Mouse (Mus musculus) heart, postnatal 14 days (tissue): ENCODE data around the gene Adat1. TPM values are rescaled to one million over a fixed set of nuclear protein-coding genes. Genes with fewer than 3 reads are reported as not detected.
A peak's percentile ranks its signal among the peaks of the same experiment; 100 is the strongest.

Experiments
- DNase-seq, 2 experiments: peaks; one replicate each; pipeline ENCODE4 v3.0.0; 2021 to 2022
- intact Hi-C: fragments of 180-260 bp; cut with DNase I; formaldehyde crosslinking; loops from one replicate; pipeline ENCODE4 v1.15.1; 2025
- total RNA-seq, 2 experiments: library from RNA; stranded (reverse); gene quantifications; 2 replicates each; pipeline ENCODE4 v1.2.3; 2021

Adat1 gene
- total RNA-seq, 2 experiments from 2014 or later = 1.9 to 2.2 TPM

DNA sequence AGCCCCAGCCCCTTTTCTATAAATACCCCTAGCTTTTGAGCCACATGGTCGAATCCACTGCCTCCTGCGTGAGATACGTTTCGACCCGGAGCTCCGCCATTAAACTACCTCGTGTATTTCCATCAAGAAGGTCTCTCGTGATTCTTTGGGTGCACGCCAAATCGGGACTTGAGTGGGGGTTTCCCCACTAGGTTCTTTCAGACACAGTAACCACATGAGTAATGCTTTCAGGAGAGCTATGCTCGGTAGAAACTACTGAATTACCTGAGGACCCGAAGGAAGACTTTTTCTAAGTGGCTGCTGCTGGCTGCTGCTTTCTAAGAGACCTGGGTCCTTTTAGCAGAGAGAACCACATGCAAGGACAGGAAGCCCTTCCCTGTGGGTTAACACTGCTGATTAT is 18.0 kb downstream of the Adat1 start:
- intact Hi-C loops = no loop called here

DNA sequence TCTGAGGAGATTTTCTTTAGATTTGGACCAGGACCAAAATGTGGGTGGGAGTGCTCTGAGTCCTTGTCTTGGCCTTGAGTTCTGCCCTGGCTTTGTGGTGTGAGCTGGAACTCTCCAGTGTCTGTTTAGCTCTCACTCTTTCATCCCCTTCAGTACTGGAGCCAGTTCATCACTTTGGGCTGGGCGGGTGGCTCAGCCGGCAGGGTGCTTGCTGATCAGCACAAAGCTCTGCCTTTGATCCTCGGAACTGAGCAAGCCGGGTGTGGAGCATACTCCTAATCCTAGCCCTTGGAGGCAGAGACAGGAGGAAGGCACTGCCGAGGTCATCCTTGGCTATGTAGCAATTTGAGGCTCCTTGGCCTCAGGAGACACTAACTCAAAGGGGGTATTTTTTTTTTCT is 23.1 kb downstream of the Adat1 start:
- no peak for DNase-seq
- intact Hi-C loops = no loop called here

More for the DNA sequence above, 18.0 kb downstream of the Adat1 start:
- DNase-seq = no peak

DNA sequence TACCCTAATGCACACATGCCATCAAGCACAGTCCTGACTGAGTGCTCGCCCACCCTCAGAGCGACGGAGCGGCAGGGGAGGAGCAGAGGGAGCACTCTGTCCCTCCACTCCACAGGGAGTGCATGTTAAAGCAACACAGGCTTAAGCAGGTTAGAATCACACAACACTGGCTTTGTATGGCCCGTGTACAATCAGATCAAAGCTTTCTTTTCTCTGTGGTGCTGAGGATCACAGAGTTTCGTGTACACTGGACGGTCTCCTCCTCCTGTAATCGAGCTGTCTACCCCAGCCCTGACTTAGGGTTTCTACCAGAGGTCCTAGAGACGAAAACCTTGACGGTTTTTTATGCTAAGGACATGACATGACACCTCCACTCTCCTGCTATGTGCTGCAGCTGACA is 23.6 kb downstream of the Adat1 start:
- DNase-seq = no peak
- intact Hi-C loops = no loop called here

DNA sequence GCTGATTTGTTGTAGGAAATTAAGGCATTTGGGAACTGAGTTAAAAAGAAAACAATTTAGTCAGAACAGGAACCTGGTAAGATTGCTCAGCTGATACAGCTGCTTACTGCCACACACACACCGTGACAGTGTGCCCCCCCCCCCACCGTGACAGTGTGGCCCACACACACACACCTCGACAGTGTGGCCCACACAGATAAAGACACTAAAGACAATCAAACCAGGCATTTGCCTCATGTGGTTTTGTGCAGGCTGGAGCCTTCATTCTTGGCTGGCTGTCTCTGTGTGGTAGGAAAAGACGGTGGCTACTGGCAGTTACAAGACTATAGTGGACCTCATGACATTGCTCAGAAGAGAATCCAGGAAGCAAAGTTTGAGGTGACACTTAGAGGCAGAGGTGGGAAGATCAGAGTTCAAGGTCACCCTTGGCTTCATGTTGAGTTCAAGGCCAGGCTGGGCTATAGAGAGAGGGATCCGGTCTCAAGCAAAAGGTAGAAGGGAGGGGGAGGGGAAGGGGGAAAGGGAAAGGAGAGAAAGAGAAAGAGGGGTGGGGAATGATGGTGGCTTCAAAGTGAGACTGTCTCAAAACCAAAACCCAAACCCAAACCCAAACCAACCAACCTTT is 24.7 kb downstream of the Adat1 start:
- intact Hi-C loops = no loop called here
- no peak for DNase-seq

DNA sequence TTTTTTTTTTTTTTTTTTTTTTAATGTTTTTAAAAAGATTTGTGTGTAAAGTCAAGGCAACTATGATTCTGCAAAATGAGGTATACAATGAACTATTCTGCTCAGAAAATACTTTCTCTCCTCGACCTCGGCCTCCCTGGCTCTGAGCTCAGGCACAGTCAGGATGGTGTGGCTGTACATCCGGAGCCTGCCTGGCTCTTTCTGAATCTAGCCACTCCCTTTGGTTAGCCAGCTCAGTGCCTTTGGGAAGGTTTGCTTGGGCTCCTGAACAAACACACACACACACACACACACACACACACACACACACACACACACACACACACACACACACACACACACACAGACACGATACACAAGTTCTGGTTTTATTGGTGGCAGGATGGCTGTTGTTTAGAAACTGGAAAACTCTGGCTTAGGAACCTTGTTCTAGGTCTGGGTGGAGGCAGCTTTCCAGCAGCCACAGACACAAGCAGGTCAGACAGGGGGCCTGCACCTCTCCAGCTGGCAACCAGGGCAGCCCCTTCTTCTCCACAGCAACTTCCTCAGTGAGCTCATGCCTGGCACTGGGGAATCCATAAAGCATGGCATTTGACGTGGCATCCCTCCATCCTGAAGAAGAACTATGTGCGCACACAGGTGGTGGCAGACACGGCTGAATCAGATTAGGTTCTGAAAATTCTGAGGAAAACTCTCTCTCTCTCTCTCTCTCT is 27.1 kb downstream of the Adat1 start:
- no peak for DNase-seq
- intact Hi-C loops = no loop called here

DNA sequence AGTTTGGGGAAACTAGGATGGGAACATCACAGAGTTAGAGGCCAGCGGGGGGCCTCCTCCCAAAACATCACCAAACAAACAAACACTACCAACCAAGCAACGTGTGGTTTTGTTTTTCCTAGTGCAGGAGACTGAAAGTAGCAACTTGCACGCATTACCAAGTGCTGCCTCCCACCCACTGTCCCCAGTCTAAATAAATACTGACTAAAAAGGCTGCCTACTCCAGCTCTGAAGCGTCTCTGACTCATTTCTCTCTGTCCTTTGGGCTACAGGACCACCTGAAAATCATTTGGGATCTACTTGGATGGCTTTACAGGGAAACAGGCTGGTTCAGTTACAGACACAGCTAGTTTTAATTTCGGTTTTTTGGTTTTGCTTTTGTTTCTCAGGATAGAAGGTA is 27.8 kb downstream of the Adat1 start:
- intact Hi-C loops = no loop called here
- DNase-seq = no peak

DNA sequence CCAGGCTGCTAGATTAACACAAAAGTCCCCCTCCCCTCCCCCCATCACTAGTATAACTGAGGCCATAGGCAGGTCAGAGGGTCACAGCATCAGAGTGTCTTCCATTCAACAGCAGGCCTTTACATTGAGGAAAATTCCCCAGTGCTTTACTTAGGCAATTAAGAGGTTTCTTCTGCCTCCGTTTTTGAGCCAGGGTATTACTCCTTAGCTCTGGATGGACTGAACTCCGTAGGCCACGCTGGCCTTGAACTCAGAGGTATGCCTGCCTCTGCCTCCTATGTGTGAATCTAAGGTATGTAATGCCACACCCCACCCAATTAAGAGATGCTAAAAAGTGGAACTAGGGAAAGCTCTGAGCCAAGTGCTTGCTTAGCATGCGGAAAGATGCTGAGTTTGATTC is 28.6 kb downstream of the Adat1 start:
- intact Hi-C loops = no loop called here
- no peak for DNase-seq

DNA sequence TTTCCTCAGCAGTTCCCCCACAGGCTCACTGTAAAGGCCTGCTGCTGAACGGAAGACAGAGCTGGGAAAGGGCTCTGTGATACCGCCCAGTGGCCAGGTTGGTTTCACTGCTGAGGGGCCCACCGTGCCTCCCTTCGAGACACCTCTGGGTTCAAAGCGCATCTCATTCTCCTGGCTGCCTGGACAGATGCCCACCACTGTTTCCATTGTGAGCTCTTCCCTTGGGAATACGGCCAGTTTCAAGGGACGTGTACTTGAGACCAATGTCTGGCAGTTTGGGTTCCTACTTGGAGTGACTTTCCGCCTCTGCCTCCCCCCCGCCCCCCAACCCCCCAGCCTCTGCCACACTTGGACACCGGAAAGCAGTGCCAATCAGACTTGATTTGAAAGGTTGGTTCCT is 29.0 kb downstream of the Adat1 start:
- DNase-seq = no peak
- intact Hi-C loops = no loop called here

DNA sequence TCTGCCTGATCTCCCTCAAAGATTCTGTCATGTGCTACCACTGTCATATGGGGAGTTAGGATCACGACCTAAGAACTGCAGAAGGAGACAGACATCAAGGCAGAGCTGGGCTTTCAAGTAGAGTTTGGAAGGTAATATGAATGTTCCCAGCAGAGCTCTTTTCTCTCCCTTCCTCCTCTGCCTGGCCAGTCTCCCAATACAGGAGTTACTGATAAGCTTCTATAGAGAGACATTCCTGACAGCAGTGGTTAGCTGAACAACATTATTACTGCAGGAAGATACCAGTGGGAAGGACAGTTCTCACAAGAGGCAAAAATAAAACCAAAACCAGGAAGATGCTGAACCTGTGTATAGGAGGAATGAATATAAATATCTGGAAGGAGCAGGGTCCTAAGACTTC is 29.5 kb downstream of the Adat1 start:
- intact Hi-C loops = no loop called here
- no peak for DNase-seq

DNA sequence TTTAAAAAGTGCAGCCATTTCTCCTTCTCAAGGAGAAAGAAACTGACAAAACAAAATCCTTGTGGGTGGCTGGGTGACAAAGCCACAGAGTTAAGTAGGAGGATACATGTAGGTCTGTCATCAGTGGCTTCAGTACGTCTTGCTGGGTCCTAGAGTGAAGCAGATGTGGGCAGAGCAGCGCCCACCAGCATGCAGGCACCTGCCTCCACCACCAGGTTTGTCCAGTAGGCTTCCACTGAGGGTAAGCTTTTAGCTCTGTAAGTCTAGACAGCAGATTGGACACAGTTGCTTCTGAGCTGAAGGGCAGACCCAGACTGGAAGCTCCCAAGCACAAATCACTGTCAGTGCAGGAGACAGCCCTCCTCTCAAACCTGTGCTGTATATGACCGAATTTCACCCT is 30.8 kb downstream of the Adat1 start:
- intact Hi-C loops = no loop called here
- DNase-seq = no peak

DNA sequence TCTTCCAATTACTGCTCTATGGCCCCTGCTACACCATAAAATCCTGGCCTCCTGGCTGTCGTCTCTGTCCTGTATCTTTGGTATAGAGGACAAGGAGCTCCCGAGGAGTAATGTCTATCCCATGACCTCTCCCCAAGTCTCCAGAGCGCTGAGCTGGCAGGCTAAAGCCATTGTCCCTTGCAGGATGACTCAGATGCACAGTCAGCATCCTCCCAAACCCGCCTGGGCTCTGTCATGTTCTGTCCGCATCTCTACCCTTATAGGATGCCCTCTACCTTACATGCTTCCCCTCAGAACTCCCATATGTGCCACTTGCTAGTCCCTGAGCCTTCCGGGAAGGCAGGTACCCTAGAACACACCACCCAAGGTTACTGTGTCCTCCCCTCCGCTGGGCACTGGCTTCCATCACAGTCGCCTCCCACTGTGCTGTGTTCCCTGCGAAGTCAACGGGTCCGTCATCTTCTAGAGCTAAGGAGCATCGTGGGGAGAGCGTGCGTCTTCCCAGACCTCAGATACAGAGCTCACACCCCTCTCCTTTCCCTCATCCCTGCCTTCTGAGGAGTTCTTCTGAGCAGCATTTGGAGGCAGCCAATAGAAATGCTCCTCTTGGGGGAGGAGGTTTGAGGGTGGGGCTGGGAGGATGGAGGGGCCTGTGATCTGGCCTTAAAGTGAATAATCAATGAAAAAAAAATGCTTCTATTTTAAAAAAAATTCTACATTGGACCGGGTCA is 31.3 kb downstream of the Adat1 start:
- no peak for DNase-seq
- intact Hi-C loops = no loop called here

DNA sequence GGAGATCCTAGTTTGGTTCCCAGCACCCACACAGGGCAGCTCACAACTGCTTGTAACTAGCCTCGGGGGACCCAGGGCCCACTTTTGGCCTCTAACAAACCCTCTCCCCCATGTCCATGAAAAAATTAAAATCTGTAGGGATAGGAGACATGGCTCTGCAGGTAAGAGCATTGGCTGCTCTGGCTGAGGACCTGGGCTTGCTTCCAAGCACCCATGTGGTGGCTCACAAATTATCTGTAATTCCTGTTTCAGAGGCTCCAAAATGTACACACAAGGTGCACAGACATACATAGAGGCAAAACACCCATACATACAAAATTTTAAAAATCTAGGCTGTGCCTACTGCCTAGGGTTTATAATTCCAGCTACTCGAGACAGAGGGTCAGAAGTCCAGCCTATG is 34.9 kb downstream of the Adat1 start:
- no peak for DNase-seq
- intact Hi-C loops = no loop called here

DNA sequence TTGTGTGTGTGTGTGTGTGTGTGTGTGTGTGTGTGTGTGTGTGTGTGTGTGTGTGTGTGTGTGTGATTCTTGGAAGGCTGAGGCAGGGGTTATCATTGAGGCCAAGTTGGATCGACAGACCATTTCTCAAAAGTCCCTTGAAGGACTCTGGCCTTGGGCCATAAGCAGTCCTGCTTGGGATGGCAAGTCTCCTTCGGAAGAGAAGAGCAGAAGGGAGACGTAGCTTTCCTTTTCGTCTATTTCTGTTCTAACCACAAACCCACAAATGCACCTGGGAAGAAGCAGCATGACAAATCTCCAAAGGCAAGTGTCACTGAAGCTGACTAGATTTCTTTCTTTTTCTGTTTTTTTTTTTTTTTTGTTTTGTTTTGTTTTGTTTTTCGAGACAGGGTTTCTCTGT is 36.2 kb downstream of the Adat1 start:
- DNase-seq = no peak
- intact Hi-C loops = no loop called here

DNA sequence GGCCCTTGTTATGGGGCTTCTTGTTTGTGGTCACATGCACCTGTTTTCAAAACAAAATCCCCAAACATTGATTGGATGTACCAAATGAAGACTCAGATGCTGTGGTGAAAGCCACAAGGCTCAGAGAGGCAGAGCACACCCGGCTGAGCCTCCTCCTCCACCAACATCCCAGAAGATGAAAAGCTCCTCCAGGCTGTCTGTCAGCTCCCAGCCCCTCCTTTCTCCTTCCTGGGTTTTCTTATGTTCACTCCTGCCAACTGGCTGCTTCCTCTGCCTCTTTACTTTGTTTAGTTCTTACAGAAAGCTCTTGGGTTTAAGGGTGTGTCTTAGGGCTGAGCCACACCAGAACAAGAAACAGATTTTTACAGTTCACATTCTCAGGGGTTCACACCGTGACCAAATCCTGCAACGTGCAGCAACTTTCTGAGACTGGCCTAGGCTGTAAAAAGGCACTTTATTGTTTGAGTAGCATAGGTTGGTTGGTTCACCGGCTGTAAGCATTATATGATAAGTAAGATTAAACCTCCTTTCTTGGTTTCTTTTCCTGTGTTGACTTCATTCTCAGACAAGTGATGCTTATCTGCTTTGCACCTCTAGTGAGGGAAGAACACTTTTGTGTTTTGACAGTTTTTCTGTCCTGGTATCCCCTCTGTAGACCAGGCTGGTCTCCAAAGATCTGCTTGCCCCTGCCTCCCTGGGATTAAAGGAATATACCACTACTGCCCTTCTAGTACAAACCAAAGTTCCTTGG is 37.1 kb downstream of the Adat1 start:
- DNase-seq = no peak

DNA sequence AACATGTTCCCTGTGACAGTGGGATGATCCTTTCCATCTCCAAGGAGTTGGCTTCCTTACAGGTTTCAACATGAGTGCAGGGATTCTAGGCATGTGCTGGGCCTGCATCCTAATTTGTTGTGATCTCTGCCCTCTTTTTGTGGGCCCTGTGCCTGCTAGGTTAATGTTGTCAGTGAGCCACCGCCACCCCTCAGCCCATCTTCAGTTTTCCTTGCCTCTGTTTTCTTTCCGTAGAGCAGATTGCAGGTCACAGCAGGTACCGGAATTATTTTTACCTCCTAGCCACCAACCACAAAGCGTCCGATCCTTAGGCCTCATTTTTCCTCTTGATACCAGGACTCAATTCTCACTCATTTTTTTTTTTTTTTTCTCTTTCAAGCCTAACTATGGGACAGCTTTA is 40.2 kb downstream of the Adat1 start:
- DNase-seq = no peak
- intact Hi-C loops = no loop called here

More for the DNA sequence above, 37.1 kb downstream of the Adat1 start:
- intact Hi-C loops = no loop called here

DNA sequence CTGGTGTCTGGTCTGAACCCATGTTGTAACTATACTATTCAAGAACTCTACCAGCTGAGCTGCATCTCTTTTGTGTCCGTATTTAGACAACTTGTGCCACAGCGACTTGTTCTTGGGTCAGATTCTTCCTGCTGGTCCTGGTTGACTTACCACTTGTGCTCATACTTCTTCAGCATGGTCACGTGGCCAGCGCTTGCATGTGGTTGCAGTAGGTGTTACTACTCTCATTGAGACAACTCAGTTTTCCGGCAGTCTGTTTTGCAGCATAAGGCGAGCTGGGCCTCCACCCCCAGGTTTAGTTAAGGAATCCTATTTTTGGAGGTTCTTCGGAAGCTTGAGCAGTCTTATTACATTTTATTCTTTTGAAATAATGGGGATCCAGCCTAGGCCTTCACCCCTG is 40.8 kb downstream of the Adat1 start:
- no peak for DNase-seq
- intact Hi-C loops = no loop called here

DNA sequence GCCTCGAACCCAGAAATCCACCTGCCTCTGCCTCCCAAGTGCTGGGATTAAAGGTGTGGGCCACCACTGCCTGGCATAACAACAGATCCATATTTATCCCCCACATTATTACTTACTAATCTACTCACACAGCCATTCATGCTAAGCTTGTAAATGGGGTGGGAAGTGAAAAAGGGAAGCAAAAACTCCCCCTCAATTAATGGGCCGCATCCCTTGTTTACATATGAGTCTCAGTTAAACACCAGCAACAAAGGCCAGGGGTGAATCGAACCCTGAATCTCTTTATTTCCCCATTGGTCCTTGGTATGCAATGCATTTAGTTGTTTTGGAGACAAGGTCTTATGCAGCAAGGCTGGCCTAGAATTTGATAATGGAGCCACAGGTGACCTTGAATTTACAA is 41.3 kb downstream of the Adat1 start:
- DNase-seq = no peak
- intact Hi-C loops = no loop called here

DNA sequence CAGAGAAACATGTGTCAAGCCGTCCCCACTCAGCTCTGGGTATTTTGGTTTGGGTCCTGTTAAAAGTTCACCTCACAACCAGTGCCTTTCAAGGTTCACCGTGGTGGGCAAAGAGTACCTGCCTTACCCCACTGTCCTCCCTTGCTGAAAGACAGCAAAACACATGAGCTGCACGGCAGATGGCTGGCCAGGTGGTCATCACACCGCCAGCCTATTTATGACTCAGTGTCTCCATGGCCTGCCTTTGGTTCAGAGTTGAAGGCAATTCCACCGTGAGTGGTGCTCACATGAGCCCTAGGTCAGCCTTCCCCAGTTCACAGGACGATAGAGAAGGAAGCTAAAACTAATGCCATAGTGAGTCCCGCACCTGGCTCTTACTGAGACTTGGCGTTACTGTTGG is 44.1 kb downstream of the Adat1 start:
- no peak for DNase-seq
- intact Hi-C loops = no loop called here

DNA sequence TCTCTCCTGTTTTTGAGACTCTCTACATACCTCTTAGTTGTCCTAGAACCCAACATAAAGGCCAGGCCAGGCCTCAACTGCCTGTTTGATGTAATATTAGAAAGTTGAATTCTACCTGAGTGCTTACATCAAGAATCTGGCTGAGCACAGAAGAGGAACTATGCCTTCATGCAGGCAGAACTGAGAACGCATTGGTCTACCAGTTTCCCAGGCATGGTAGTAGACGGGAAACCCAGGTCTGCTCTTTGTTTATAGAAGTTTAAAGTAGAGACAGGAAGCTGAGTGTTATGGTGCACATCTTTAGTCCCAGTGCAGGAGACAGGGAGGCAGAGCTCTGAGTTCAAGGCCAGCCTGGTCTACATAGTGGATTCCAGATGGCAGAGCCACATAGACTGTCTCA is 45.0 kb downstream of the Adat1 start:
- intact Hi-C loops = no loop called here
- no peak for DNase-seq

DNA sequence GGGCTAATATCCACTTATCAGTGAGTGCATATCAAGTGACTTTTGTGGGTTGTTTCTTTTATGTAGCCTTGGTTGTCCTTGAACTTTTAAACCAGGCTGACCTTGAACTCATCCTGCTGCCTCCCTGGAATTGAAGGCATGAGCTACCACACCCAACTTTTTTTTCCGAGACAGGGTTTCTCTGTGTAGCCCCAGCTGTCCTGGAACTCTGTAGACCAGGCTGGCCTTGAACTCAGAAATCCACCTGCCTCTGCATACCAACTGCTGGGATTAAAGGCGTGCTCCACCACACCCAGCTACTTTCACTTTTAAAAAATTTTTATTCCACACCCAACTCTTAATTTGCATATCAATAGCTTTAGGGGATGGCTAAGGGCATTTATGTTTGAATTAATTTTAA is 48.6 kb downstream of the Adat1 start:
- DNase-seq = no peak
- intact Hi-C loops = no loop called here

DNA sequence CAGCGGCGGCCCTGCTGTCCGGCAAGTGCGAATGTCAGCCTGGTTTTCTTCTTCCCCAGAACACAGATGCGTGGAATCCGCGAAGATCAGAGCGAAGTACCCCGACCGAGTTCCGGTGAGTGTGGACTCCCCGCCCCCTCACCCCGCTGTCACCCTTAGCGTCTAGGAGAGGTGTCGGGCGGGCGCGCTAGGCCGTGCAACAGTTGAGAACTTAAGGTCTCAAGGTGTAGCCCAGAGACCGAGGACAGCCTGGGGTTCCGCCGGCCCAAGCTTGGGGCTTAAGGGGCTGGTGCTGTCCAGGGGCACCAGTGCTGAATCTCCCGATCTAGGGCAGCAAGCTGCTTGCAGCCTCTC is 51.0 kb downstream of the Adat1 start:
- DNase-seq = peak; percentile 44 to 56
- intact Hi-C loops = loop anchor here (2.0 kb wide), 1 partner anchor 52 kb away; the partner anchor contains the start of gene Adat1
